ENCODE assay signal across 8 mouse cellular contexts in the genomic region with DNA sequence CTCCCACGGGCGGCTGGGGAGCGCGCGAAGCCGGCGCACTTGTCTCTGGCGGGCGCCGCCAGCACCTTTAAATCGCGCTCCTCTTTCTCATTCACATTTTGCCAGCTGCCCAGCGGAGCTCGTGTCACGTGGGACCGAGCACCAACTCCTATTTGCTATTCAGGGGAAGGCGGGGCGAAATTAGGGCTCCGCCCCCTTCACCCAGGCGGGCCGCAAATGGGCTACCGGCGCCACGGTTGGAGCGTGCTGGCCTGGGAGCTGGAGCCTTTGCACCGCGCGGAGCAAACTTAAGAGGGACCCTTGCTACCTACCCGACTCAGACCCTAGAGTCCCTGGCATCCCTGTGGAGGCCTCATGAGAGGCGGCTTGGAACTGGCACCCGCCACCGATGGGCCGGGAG. TPM values are rescaled to one million over a fixed set of nuclear protein-coding genes. Genes with fewer than 3 reads are reported as not detected.
DNase-seq lines count a peak whose midpoint lies in the region; ATAC-seq and TF ChIP-seq lines count a peak whose summit lies in the region.

A gene (minus strand): TSS at position 60 of the 400 bp plus-strand sequence.

- H3K4me3 ChIP-seq in forebrain, embryonic 14.5 days (ENCODE audit: low read depth, low read length): peak within 1 kb of the TSS; percentile 35
- peak within 1 kb of the TSS; percentile 28 for H3K4me3 ChIP-seq in kidney, adult 2 months (ENCODE audit: insufficient read depth, low read depth, low read length)
- peak within 1 kb of the TSS; percentile 30 for H3K4me3 ChIP-seq in lung, postnatal 0 days (ENCODE audit: low read depth, low read length)
- H3K4me3 ChIP-seq in small intestine, adult 2 months (ENCODE audit: low read depth, low read length): peak within 1 kb of the TSS; percentile 50

- TF ChIP-seq EP300 in lung, postnatal 0 days (IDR thresholded peaks at IDR 0.05): no peak

- peak; percentile 66 for ATAC-seq in forebrain, embryonic 14.5 days
- peak; percentile 59 for ATAC-seq in lung, postnatal 0 days

- no peaks in the 10 kb centered on the region for H3K36me3 ChIP-seq in forebrain, embryonic 14.5 days (ENCODE audit: control insufficient read depth, insufficient read depth, low read length)
- no peaks in the 10 kb centered on the region for H3K36me3 ChIP-seq in kidney, adult 2 months (ENCODE audit: control insufficient read depth, insufficient read depth, low read length)
- no peaks in the 10 kb centered on the region for H3K36me3 ChIP-seq in lung, postnatal 0 days (ENCODE audit: insufficient read depth, low read length)
- H3K36me3 ChIP-seq in small intestine, adult 2 months (ENCODE audit: control insufficient read depth, insufficient read depth, low read length): no peaks in the 10 kb centered on the region

- H3K27ac ChIP-seq in forebrain, embryonic 14.5 days (ENCODE audit: low read depth, low read length): peak within 1 kb of the TSS; percentile 40; the same call in 1 of the 2 replicates
- H3K27ac ChIP-seq in kidney, adult 2 months (ENCODE audit: insufficient read depth, low read depth, low read length): no peak within 1 kb of the TSS
- no peak within 1 kb of the TSS for H3K27ac ChIP-seq in lung, postnatal 0 days (ENCODE audit: low read length)
- no peak within 1 kb of the TSS for H3K27ac ChIP-seq in small intestine, adult 2 months (ENCODE audit: insufficient read depth, low read depth, low read length)

- H3K4me2 ChIP-seq in forebrain, embryonic 14.5 days (ENCODE audit: low read length): peak within 1 kb of the TSS; percentile 50
- H3K4me2 ChIP-seq in lung, postnatal 0 days (replicated peaks; ENCODE audit: low read depth, low read length): peak within 1 kb of the TSS; percentile 56

- H3K4me1 ChIP-seq in forebrain, embryonic 14.5 days (ENCODE audit: control insufficient read depth, insufficient read depth, low read length): peaks cover 9% of the 10 kb centered on the region
- no peaks in the 10 kb centered on the region for H3K4me1 ChIP-seq in kidney, adult 2 months (ENCODE audit: control insufficient read depth, insufficient read depth, low read length)
- peaks cover 16% of the 10 kb centered on the region; the same call in 1 of the 2 replicates for H3K4me1 ChIP-seq in lung, postnatal 0 days (ENCODE audit: insufficient read depth, low read depth, low read length)
- H3K4me1 ChIP-seq in small intestine, adult 2 months (ENCODE audit: control insufficient read depth, insufficient read depth, insufficient read length, low read length): peaks cover 10% of the 10 kb centered on the region

- TF ChIP-seq CTCF in kidney, adult 2 months (conservative IDR thresholded peaks at IDR 0.05; ENCODE audit: insufficient read depth, insufficient read length, low read depth, low read length): no peak
- TF ChIP-seq CTCF in lung, postnatal 0 days (IDR thresholded peaks at IDR 0.05): no peak
- TF ChIP-seq CTCF in small intestine, adult 2 months (IDR thresholded peaks at IDR 0.05; ENCODE audit: extremely low read depth, insufficient read length, insufficient replicate concordance, low read depth, low read length): no peak

- no peaks in the 10 kb centered on the region for H3K9me3 ChIP-seq in forebrain, embryonic 14.5 days (replicated peaks; ENCODE audit: control insufficient read depth, low read length)
- H3K9me3 ChIP-seq in lung, postnatal 0 days (ENCODE audit: low read length): no peaks in the 10 kb centered on the region

- TF ChIP-seq POLR2A in kidney, adult 2 months (IDR thresholded peaks at IDR 0.05; ENCODE audit: low read depth, low read length): no peak
- TF ChIP-seq POLR2A in small intestine, adult 2 months (IDR thresholded peaks at IDR 0.05; ENCODE audit: low read depth, low read length): no peak

- WGBS in forebrain, embryonic 14.5 days: under 1% methylated on average over 33 of the region's 33 CpGs
- WGBS in kidney, adult 2 months: 1% methylated on average over 33 of the region's 33 CpGs
- 1% methylated on average over 33 of the region's 33 CpGs for WGBS in lung, postnatal 0 days
- 2% methylated on average over 33 of the region's 33 CpGs for WGBS in small intestine, adult 2 months

- H3K27me3 ChIP-seq in forebrain, embryonic 14.5 days (replicated peaks; ENCODE audit: control insufficient read depth, insufficient read depth, low read length): peaks cover 98% of the 10 kb centered on the region
- peaks cover 13% of the 10 kb centered on the region for H3K27me3 ChIP-seq in kidney, adult 2 months (replicated peaks; ENCODE audit: control insufficient read depth, insufficient read depth, low read length)
- peaks cover 93% of the 10 kb centered on the region for H3K27me3 ChIP-seq in lung, postnatal 0 days (replicated peaks; ENCODE audit: insufficient read depth, low read length)
- H3K27me3 ChIP-seq in small intestine, adult 2 months (ENCODE audit: control insufficient read depth, insufficient read depth, low read length): peaks cover 79% of the 10 kb centered on the region

- peak within 1 kb of the TSS; percentile 44 for H3K9ac ChIP-seq in forebrain, embryonic 14.5 days (ENCODE audit: low read length)
- no peak within 1 kb of the TSS for H3K9ac ChIP-seq in lung, postnatal 0 days (replicated peaks; ENCODE audit: low read depth)

- DNase-seq in urinary bladder, postnatal 14 days (ENCODE audit: low spot score): peak; percentile 54
- no peak for DNase-seq in urinary bladder, postnatal 10 days (ENCODE audit: low spot score)
- peak; percentile 83 for DNase-seq in forebrain, embryonic 14.5 days (ENCODE audit: low spot score)
- DNase-seq in kidney, adult 2 months: peak; percentile 57
- peak; percentile 46 for DNase-seq in lung, postnatal 0 days (ENCODE audit: low spot score)
- no peak for DNase-seq in layer of hippocampus, adult 9-11 months
- DNase-seq in gastrocnemius, adult 18-20 months (ENCODE audit: low spot score): no peak

RNA-seq across cellular contexts. Expression of the gene that starts here (rescaled TPM):
- 20.3 and 20.7 TPM in 2 replicates for polyA plus RNA-seq in forebrain, embryonic 14.5 days (2014; fragmentation: Nextera tagmentation; extraction: Ambion mirVana)
- polyA plus RNA-seq in kidney, adult 2 months (2012; rRNA removed): not detected in 2 replicates
- polyA plus RNA-seq in lung, postnatal 0 days (2015; fragmentation: Nextera tagmentation; extraction: Ambion mirVana): 0.13 TPM in 1 of 2 replicates, not detected in the other
- polyA plus RNA-seq in small intestine, adult 2 months (2012; rRNA removed): 0.11 TPM in 1 of 2 replicates, not detected in the other
- total RNA-seq in gastrocnemius, adult 18-20 months (2021): under 1 TPM; 0.24 to 0.68 TPM

Comparison
In these comparisons a context has a peak if more than half of its experiments do, and no peak if none do; other contexts are left out.
1. RNA of the gene that starts here (polyA plus RNA-seq): 20.3 to 20.7 TPM in forebrain, embryonic 14.5 days; 0.13 TPM in lung, postnatal 0 days, 0.11 TPM in small intestine, adult 2 months and not detected in kidney, adult 2 months; every median in the first group is over 10 times any median in the second.
2. DNase-seq: peak in urinary bladder, postnatal 14 days (single experiment) and forebrain, embryonic 14.5 days (single experiment); none in urinary bladder, postnatal 10 days (single experiment), layer of hippocampus, adult 9-11 months (single experiment) and gastrocnemius, adult 18-20 months (single experiment).
3. Peak in DNase-seq and H3K4me3 ChIP-seq in kidney, adult 2 months; RNA of the gene not detected or under 1 TPM.
4. Peak in DNase-seq, ATAC-seq, H3K4me3 ChIP-seq and H3K4me2 ChIP-seq in lung, postnatal 0 days; RNA of the gene not detected or under 1 TPM.
5. Peak in every context shown above with its lines, with median percentiles within 50 percentile points of each other: H3K4me3 ChIP-seq.